Mouse (Mus musculus): ENCODE measurements at regions not wholly inside any gene's neighbourhood (a gene's known extent, or its start where the extent isn't known, plus 50 kb on each side); places are given as distances from the start of the nearest gene placed in this dataset.

DNA sequence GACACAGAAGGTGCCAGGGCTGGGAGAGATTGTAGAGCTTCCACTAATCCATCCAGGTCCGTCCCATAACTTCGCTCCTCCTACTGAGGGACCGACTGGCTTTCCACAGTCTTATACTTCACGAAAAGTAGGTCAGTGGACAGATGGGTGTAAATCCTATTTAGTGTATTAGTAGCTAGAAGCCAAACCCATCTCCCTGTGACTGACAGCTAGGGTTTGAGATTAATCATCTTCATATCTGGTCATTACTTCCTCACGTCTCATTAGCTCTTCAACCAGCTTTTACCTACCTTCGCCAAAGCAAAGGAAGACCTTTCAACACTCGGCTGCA lies 60.4 kb upstream of the Scaf11 start:
- DNase-seq, result no peak

DNA sequence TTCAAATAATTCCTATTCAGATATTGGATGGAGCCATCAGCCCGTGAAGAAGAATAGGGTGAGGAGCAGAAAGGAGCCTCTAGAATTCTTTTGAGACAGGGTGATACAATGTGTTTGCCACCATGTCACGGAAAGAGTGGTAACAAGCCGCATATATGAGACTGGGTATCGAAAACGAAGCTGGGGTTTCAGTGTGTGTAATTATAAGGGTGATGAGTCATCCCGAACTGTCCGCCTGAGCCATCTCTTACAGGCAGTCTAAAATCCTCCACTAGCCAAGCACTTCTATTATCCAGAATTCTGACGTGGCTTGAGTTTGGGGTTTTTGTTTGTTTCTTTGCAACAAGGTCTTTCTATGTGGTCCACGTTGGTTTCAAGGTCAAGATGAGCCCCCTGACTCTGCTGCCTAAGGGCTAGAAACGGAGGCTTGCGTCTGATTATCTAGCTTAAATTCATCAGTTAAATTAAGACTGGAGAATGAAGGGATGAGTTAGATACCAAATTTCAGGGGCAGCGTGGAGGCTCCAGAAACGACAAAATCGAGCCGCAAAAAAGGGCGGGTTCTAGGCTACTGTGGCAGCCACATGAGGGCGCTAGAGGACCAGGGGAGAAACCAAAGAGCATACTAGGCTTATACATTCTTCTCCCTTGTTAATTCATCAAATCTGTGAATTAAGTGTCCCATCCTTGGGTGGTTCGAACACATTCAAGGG lies 59.9 kb upstream of the Scaf11 start:
- DNase-seq, result peak; percentile 53

DNA sequence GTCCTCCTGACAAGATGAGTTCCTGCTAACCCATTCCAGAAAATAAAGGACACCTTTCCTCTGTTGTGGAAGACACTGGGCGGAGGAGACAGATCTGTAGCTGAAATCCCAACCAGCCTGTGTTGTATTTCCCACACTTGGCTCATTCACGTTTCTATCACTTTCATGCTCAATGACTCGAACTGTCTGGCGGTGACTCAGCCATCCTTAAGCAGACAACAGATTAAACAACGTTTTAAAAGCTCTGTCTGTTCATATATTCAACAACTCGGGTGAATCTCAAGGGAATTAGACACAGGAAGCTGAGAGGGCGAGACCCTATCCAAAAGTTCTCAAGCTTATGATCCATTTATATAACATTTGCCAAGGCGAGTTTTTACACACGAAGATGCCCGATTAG lies 57.5 kb upstream of the Scaf11 start:
- DNase-seq, result no peak

DNA sequence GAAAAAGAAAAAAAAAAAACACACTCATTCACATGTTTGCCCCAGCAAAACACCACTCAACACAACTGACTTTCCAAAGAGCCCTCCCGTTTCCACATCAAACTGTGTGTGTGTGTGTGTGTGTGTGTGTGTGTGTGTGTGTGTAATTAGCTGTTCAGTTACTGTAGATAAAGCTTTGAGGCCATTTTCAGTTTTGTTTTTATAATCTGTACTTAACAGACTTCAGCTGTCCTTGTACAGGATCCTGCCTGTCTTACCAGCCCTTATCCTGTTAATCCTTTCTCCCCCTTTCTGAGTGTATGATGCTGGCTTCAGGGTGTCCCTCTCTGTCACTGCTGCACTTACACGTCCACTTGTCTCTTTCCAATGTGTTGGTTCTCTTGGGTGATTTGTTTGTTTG lies 55.0 kb upstream of the Scaf11 start:
- no peak for DNase-seq

DNA sequence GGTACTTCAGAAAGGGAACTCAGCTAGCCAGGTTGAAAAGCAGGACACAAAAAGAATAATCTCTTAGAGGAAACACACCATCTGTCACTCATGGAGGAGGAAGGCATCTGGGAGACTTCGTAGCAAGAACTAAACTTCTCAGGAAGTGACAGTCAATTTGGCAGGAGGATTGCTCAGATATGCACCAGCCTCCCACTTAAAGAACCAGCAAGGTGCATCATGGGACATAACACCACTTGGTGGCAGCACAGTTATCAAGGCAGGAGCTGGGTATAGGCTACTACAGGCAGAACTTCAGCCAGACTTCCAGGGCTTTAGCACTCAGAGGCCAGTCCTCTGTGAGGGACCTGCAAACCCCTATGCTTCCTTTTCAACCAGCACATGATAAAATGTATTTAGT lies 52.0 kb upstream of the Scaf11 start:
- no peak for DNase-seq
